Mouse (Mus musculus): ENCODE data around the gene Snx18. TPM values are rescaled to one million over a fixed set of nuclear protein-coding genes. Genes with fewer than 3 reads are reported as not detected.

Snx18 gene
- polyA plus RNA-seq, 1 experiment from 2014 or later: 25.5 TPM

DNA sequence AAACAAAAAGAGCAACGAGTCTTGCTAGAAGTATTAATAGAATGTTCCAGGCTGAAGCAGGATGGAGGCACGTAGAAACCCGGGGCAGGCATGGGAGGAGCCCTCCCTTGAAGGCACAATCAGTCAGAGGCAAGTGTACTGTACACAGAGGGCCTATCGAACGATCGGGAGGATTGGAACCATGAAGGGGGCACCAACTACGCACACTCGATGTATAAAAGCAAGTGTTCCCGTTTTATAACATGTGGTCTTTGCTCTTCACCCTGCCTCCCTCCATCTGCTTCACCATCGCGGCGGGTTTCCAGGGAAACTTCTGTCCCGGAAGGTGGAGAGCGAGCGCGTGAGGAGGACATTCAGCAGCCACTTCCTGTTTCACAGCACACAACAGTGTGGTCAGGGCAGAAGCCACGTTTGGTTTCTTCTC lies 17.4 kb upstream of the Snx18 start:
- Histone ChIP-seq H3K36me3 (no peaks in the 10 kb centered on the region), H3K9ac (no peak overlapping the region), H3K27me3 (no peaks in the 10 kb centered on the region; the same call in 1 of the 2 replicates), H3K4me2 (no peak overlapping the region), H3K4me1 (0 out of 2 replicates have a peak, but pooled peaks cover 3% of the 10 kb centered on the region), H3K27ac (no peak overlapping the region), H3K4me3 (no peak overlapping the region), H3K9me3 (no peaks in the 10 kb centered on the region)
- no peak for ATAC-seq (ENCODE audit: insufficient number of reproducible peaks, insufficient read depth, low FRiP score, low TSS enrichment, low read depth)
- 77% methylated on average over 17 of the region's 17 CpGs for WGBS

GRCm38 (mm10) chr13:113634732-113635481 lies 16.5 kb upstream of the Snx18 start:
- no peaks in the 10 kb centered on the region; the same call in 1 of the 2 replicates for H3K27me3 ChIP-seq
- WGBS: 76% methylated on average over 15 of the region's 15 CpGs
- H3K4me3 ChIP-seq: no peak overlapping the region

GRCm38 (mm10) chr13:113632506-113632905 lies 14.1 kb upstream of the Snx18 start:
- 0 out of 2 replicates have a peak, but pooled peaks cover 3% of the 10 kb centered on the region for H3K4me1 ChIP-seq
- WGBS: 40% methylated on average over 6 of the region's 6 CpGs

More at GRCm38 (mm10) chr13:113634732-113635481, 16.5 kb upstream of the Snx18 start:
- no peak overlapping the region for H3K4me2 ChIP-seq
- no peaks in the 10 kb centered on the region for H3K9me3 ChIP-seq
- ATAC-seq (ENCODE audit: insufficient number of reproducible peaks, insufficient read depth, low FRiP score, low TSS enrichment, low read depth): no peak
- no peak overlapping the region for H3K9ac ChIP-seq
- H3K36me3 ChIP-seq: no peaks in the 10 kb centered on the region
- 0 out of 2 replicates have a peak, but pooled peaks cover 3% of the 10 kb centered on the region for H3K4me1 ChIP-seq
- no peak overlapping the region for H3K27ac ChIP-seq

DNA sequence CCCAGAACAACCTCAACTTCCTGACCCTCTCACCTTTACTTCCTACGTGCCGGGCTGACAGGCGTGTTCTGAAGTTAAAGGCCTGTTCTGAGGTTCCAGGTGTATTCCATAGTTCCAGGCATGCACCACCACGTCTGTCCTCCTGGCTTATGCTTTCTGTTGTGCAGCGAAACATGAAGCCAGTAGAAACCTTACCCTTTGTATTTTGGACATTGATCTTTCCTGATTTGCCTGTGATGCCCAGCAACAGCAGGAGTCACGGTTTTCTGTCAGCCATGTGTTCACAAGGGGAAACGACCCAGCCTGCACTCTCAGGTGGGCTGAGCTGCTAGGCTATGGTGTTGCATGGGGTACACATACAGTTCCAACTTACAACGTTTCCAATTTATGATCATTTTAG lies 9.2 kb upstream of the Snx18 start:
- no peak overlapping the region for H3K4me3 ChIP-seq
- WGBS: 68% methylated on average over 8 of the region's 8 CpGs
- ATAC-seq (ENCODE audit: insufficient number of reproducible peaks, insufficient read depth, low FRiP score, low TSS enrichment, low read depth): no peak
- H3K9ac ChIP-seq: no peak overlapping the region
- no peak overlapping the region for H3K27ac ChIP-seq
- H3K4me2 ChIP-seq: no peak overlapping the region
- no peaks in the 10 kb centered on the region; the same call in 1 of the 2 replicates for H3K27me3 ChIP-seq
- no peaks in the 10 kb centered on the region for H3K9me3 ChIP-seq
- peaks cover 4% of the 10 kb centered on the region for H3K4me1 ChIP-seq
- no peaks in the 10 kb centered on the region for H3K36me3 ChIP-seq

More at GRCm38 (mm10) chr13:113632506-113632905, 14.1 kb upstream of the Snx18 start:
- Histone ChIP-seq H3K4me3 (no peak overlapping the region), H3K27me3 (no peaks in the 10 kb centered on the region; the same call in 1 of the 2 replicates), H3K4me2 (no peak overlapping the region), H3K9ac (no peak overlapping the region), H3K9me3 (no peaks in the 10 kb centered on the region), H3K27ac (no peak overlapping the region), H3K36me3 (no peaks in the 10 kb centered on the region)
- no peak for ATAC-seq (ENCODE audit: insufficient number of reproducible peaks, insufficient read depth, low FRiP score, low TSS enrichment, low read depth)

DNA sequence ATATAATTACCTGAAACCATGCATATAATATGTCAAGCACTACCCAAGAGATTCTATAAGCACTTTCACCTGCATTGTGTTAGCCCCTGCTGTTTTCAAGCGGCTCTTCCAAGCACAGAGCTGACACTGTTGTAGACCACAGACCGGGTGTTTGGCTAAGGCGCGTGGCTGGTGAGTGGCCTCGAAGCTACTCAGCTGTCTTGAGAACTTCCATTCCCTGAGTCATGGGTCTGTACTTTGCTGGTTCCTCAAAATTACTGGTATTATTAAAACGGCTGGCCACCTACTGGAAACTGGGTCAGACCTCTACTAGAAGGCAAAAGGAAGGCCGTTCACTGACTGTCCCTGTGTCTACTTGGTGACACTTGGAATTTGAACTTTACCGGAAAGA lies 4.5 kb upstream of the Snx18 start:
- no peaks in the 10 kb centered on the region for H3K36me3 ChIP-seq
- no peaks in the 10 kb centered on the region for H3K27me3 ChIP-seq
- no peaks in the 10 kb centered on the region for H3K9me3 ChIP-seq
- no peak overlapping the region for H3K4me2 ChIP-seq
- peaks cover 13% of the 10 kb centered on the region for H3K4me1 ChIP-seq
- 58% methylated on average over 8 of the region's 8 CpGs for WGBS
- 0 out of 2 replicates have a peak overlapping the region, but pooled peaks have one; percentile 34 for H3K27ac ChIP-seq
- no peak overlapping the region for H3K9ac ChIP-seq
- no peak overlapping the region for H3K4me3 ChIP-seq
- no peak for ATAC-seq (ENCODE audit: insufficient number of reproducible peaks, insufficient read depth, low FRiP score, low TSS enrichment, low read depth)

DNA sequence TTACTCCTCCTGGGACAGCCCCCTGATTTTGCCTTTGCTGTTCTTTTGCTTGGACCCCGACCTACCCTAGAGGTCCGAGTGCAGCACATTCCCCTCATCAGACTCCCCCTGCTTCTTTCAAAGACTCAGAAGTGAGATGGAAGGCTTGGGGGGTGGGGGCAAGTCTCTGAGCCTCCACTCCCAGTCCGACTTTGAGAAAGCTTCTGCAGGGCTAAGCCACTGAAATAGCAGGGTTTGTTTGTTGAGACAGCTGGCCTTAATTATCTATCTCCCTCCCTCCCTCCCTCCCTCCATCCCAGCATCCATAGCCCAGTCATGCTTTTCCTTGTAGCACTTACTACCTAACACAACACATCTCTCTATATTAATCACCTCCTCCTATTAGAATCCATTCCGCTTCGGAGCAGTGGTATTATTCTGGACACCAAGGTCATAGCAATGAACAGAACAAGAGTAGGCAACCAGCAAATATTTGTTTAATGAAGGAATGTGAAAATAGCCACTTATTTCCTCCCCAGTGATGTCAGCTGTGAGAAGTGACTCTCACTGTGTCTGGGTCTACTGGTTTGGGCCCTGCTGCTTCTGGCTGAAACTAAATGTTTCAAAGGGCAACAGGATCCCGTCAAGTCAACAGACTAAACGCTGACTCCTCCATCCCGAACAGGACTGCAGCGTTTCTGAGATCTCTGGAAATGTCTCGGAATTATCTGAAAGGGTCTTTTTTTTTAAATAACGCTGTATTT lies 3.9 kb upstream of the Snx18 start:
- peak overlapping the region; percentile 31 for H3K4me2 ChIP-seq
- 22% methylated on average over 11 of the region's 11 CpGs for WGBS
- H3K4me1 ChIP-seq: peaks cover 16% of the 10 kb centered on the region
- no peak overlapping the region for H3K4me3 ChIP-seq
- H3K27ac ChIP-seq: peak overlapping the region; percentile 66
- no peaks in the 10 kb centered on the region for H3K9me3 ChIP-seq
- 0 out of 2 replicates have a peak overlapping the region, but pooled peaks have one; percentile 32 for H3K9ac ChIP-seq
- H3K36me3 ChIP-seq: no peaks in the 10 kb centered on the region
- no peaks in the 10 kb centered on the region for H3K27me3 ChIP-seq
- 0 out of 2 replicates have a peak, but pooled peaks have one; percentile 43 for ATAC-seq (ENCODE audit: insufficient number of reproducible peaks, insufficient read depth, low FRiP score, low TSS enrichment, low read depth)

- no peaks in the 10 kb centered on the region for H3K36me3 ChIP-seq
- 72% methylated on average over 9 of the region's 9 CpGs for WGBS
- no peak overlapping the region for H3K27ac ChIP-seq
- no peaks in the 10 kb centered on the region for H3K9me3 ChIP-seq
- H3K4me2 ChIP-seq: no peak overlapping the region
- no peak overlapping the region for H3K9ac ChIP-seq
- no peak overlapping the region for H3K4me3 ChIP-seq
- ATAC-seq (ENCODE audit: insufficient number of reproducible peaks, insufficient read depth, low FRiP score, low TSS enrichment, low read depth): no peak
- H3K27me3 ChIP-seq: no peaks in the 10 kb centered on the region
- H3K4me1 ChIP-seq: peaks cover 49% of the 10 kb centered on the region
Measured at GRCm38 (mm10) chr13:113619003-113619402, 639 bp upstream of the Snx18 start.

DNA sequence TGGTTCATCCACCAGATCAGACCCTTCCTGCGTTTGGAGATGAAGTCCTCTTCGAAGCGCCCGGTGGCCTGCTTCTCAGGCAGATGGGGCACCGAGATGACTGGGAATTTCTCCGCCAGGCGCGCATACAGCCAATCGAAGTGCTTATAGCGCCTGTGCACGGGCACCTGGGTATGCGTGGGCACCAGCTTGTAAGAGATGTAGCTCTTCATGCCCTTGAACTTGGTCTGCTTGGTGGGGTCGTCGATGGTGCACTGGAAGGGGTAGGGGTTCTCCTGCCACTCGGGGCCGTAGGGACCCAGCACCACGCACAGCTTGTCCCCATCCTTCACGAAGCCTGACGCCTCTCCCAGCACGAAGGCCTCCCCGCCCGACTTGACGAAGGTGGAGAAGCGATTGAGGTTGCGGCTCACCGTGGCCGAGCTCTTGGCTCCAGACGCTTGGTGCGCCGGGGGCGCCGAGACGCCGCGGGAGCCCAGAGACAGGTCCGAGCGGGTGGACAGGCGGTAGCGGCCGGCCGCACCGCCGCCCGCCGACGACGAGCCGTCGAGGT lies 950 bp downstream of the Snx18 start:
- Histone ChIP-seq H3K4me2 (peak overlapping the region; percentile 89), H3K36me3 (no peaks in the 10 kb centered on the region), H3K9me3 (no peaks in the 10 kb centered on the region), H3K4me1 (peaks cover 59% of the 10 kb centered on the region), H3K27me3 (no peaks in the 10 kb centered on the region), H3K9ac (peak overlapping the region; percentile 95), H3K4me3 (peak overlapping the region; percentile 71), H3K27ac (peak overlapping the region; percentile 93)
- no peak for ATAC-seq (ENCODE audit: insufficient number of reproducible peaks, insufficient read depth, low FRiP score, low TSS enrichment, low read depth)
- 9% methylated on average over 49 of the region's 49 CpGs for WGBS

GRCm38 (mm10) chr13:113616751-113617337 lies 1.5 kb downstream of the Snx18 start:
- Histone ChIP-seq H3K36me3 (no peaks in the 10 kb centered on the region), H3K4me1 (peaks cover 59% of the 10 kb centered on the region), H3K27ac (no peak overlapping the region), H3K9ac (peak overlapping the region; percentile 95), H3K4me2 (peak overlapping the region; percentile 89), H3K27me3 (no peaks in the 10 kb centered on the region), H3K4me3 (peak overlapping the region; percentile 71), H3K9me3 (no peaks in the 10 kb centered on the region)
- 54% methylated on average over 24 of the region's 24 CpGs for WGBS
- ATAC-seq (ENCODE audit: insufficient number of reproducible peaks, insufficient read depth, low FRiP score, low TSS enrichment, low read depth): no peak

DNA sequence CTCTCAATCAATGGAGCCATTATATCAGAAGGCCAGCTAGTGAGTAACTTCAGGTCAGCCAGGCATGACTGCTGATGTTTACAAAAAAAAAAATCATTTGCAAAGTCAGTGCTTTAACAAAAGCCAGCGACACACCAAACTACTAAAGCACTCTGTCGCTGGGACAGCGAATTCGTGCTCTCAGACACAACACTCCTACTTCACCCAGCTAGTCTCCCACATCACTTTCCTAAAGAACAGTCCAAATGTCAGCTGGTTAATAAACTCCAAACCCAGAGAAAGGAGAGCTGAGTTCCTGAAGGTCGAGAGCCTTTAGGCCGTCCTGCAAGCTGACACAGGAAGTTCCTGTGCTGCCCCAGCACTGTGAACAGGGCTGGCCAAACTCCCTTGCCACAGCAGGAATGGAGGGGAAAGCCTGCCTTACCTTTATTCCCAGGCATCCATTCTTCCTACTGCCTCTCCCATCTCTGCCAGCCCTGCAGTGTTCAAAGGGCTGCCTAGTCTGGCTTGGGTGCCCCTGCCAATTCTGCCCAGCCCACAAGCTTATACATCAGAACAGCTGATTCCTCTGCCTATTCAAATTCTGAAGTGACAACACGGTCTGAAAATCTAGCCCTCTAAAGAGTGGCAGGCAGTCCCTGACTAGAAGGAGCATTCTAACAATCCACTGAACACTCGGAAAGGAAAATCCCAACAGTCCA lies 2.2 kb downstream of the Snx18 start:
- H3K36me3 ChIP-seq: peaks cover 4% of the 10 kb centered on the region; the same call in 1 of the 2 replicates
- no peaks in the 10 kb centered on the region for H3K27me3 ChIP-seq
- H3K27ac ChIP-seq: peak overlapping the region; percentile 45
- no peaks in the 10 kb centered on the region for H3K9me3 ChIP-seq
- peak overlapping the region; percentile 89 for H3K4me2 ChIP-seq
- 9% methylated on average over 8 of the region's 8 CpGs for WGBS
- H3K4me1 ChIP-seq: peaks cover 65% of the 10 kb centered on the region
- no peak for ATAC-seq (ENCODE audit: insufficient number of reproducible peaks, insufficient read depth, low FRiP score, low TSS enrichment, low read depth)
- H3K4me3 ChIP-seq: peak overlapping the region; percentile 71
- peak overlapping the region; percentile 95 for H3K9ac ChIP-seq

Data from embryonic facial prominence, embryonic 13.5 days (tissue).